Comparison of ENCODE assay signal across 8 mouse cellular contexts in the genomic region with DNA sequence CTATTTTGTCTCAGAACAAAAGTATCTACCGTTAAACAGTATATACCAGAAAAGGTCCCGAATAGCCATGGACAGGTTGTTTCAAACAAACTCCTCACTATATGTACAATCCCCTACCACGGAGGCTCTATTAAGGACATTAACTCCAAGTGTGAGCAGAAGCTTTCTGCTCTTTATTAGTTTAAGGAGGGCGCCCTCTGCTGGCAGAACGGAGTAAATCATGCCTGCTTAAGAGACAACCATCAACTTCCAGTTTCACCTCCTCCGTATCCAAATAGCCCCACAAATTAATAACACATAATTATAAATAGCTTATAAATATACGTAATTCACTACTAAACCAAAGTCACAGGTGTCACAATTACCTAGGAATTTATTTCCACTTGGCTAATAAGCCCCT.
DNase-seq lines count a peak whose midpoint lies in the region; ATAC-seq and TF ChIP-seq lines count a peak whose summit lies in the region.

No protein-coding gene starts in this region.

- ATAC-seq in forebrain, embryonic 14.5 days: no peak
- no peak for ATAC-seq in forebrain, embryonic 15.5 days (replicated peaks)
- no peak for ATAC-seq in heart, postnatal 0 days (ENCODE audit: insufficient read depth, low read depth)

- H3K9me3 ChIP-seq in forebrain, embryonic 14.5 days (replicated peaks; ENCODE audit: control insufficient read depth, low read length): no peaks in the 10 kb centered on the region
- no peaks in the 10 kb centered on the region for H3K9me3 ChIP-seq in forebrain, embryonic 15.5 days
- H3K9me3 ChIP-seq in heart, postnatal 0 days (replicated peaks; ENCODE audit: control insufficient read depth, low read length): no peaks in the 10 kb centered on the region

- no peaks in the 10 kb centered on the region for H3K27me3 ChIP-seq in forebrain, embryonic 14.5 days (replicated peaks; ENCODE audit: control insufficient read depth, insufficient read depth, low read length)
- no peaks in the 10 kb centered on the region for H3K27me3 ChIP-seq in forebrain, embryonic 15.5 days
- no peaks in the 10 kb centered on the region for H3K27me3 ChIP-seq in heart, postnatal 0 days (ENCODE audit: control insufficient read depth, insufficient read depth, low read length)

- H3K9ac ChIP-seq in forebrain, embryonic 14.5 days (ENCODE audit: low read length): no peak overlapping the region
- no peak overlapping the region for H3K9ac ChIP-seq in forebrain, embryonic 15.5 days (replicated peaks)
- H3K9ac ChIP-seq in heart, postnatal 0 days (replicated peaks; ENCODE audit: low read depth, low read length): no peak overlapping the region

- peaks cover 23% of the 10 kb centered on the region for H3K4me1 ChIP-seq in forebrain, embryonic 14.5 days (ENCODE audit: control insufficient read depth, insufficient read depth, low read length)
- peaks cover 44% of the 10 kb centered on the region for H3K4me1 ChIP-seq in forebrain, embryonic 15.5 days
- H3K4me1 ChIP-seq in heart, postnatal 0 days (ENCODE audit: control insufficient read depth, insufficient read depth): peaks cover 27% of the 10 kb centered on the region

- DNase-seq in forebrain, embryonic 14.5 days (ENCODE audit: low spot score): peak; percentile 96
- DNase-seq in adrenal gland, adult (ENCODE audit: inconsistent age in 2 of 2, low spot score in 1 of 2): peak; percentile 82 to 95
- DNase-seq in embryo, embryonic 11 days: peak; percentile 93
- peak; percentile 79 for DNase-seq in heart, postnatal 0 days (ENCODE audit: low spot score)
- DNase-seq in left cerebral cortex, adult 8-10 months (ENCODE audit: low spot score in 2 of 2): peak; percentile 74 to 84
- DNase-seq in mesoderm, embryonic 11.5 days (ENCODE audit: low read depth, low spot score): peak; percentile 89
- peak; percentile 91 to 98 for DNase-seq in spleen, postnatal 4 days (ENCODE audit: low spot score in 2 of 2)

- H3K27ac ChIP-seq in forebrain, embryonic 14.5 days (ENCODE audit: low read depth, low read length): no peak overlapping the region
- H3K27ac ChIP-seq in forebrain, embryonic 15.5 days (replicated peaks): no peak overlapping the region
- peak overlapping the region; percentile 78; the same call in 1 of the 2 replicates for H3K27ac ChIP-seq in heart, postnatal 0 days (ENCODE audit: low read depth)

- TF ChIP-seq EP300 in heart, postnatal 0 days (IDR thresholded peaks at IDR 0.05; ENCODE audit: low read depth): no peak

- 6% methylated on average over 7 of the region's 7 CpGs for whole genome bisulfite sequencing in forebrain, embryonic 14.5 days
- 4% methylated on average over 7 of the region's 7 CpGs for WGBS in forebrain, embryonic 15.5 days
- WGBS in heart, postnatal 0 days: 4% methylated on average over 7 of the region's 7 CpGs

- H3K4me2 ChIP-seq in forebrain, embryonic 14.5 days (ENCODE audit: low read length): no peak overlapping the region
- H3K4me2 ChIP-seq in forebrain, embryonic 15.5 days (replicated peaks): no peak overlapping the region
- 0 out of 2 replicates have a peak overlapping the region, but pooled peaks have one; percentile 15 for H3K4me2 ChIP-seq in heart, postnatal 0 days (ENCODE audit: low read depth, low read length)

- no peak overlapping the region for H3K4me3 ChIP-seq in forebrain, embryonic 14.5 days (ENCODE audit: low read depth, low read length)
- H3K4me3 ChIP-seq in forebrain, embryonic 15.5 days: no peak overlapping the region
- H3K4me3 ChIP-seq in heart, postnatal 0 days (ENCODE audit: low read depth, low read length): no peak overlapping the region

- TF ChIP-seq CTCF in heart, postnatal 0 days (IDR thresholded peaks at IDR 0.05; ENCODE audit: low read depth): peak; percentile 76

- peaks cover 4% of the 10 kb centered on the region; the same call in 1 of the 2 replicates for H3K36me3 ChIP-seq in forebrain, embryonic 14.5 days (ENCODE audit: control insufficient read depth, insufficient read depth, low read length)
- no peaks in the 10 kb centered on the region for H3K36me3 ChIP-seq in forebrain, embryonic 15.5 days
- peaks cover 25% of the 10 kb centered on the region for H3K36me3 ChIP-seq in heart, postnatal 0 days (replicated peaks; ENCODE audit: control insufficient read depth, insufficient read depth, low read length)
